Mouse (Mus musculus): Measurements from ENCODE around the gene 3425401B19Rik.

Gene 3425401B19Rik

GRCm38 (mm10) chr14:32685124-32685826, at the start of gene 3425401B19Rik:
3425401B19Rik (minus strand) TSS chr14:32685293.
- peak; percentile 20 for DNase-seq (ENCODE audit: low read depth)

GRCm38 (mm10) chr14:32732961-32733360, 47.9 kb upstream of the 3425401B19Rik start:
- DNase-seq (ENCODE audit: low read depth), result no peak

- DNase-seq (ENCODE audit: low read depth), result no peak
Measured at GRCm38 (mm10) chr14:32726864-32727263, 41.8 kb upstream of the 3425401B19Rik start.

- DNase-seq (ENCODE audit: low read depth), result no peak
Measured at GRCm38 (mm10) chr14:32721461-32721860, 36.4 kb upstream of the 3425401B19Rik start.

GRCm38 (mm10) chr14:32716763-32717439, 31.8 kb upstream of the 3425401B19Rik start:
- DNase-seq (ENCODE audit: low read depth), result no peak

- no peak for DNase-seq (ENCODE audit: low read depth)
Measured at GRCm38 (mm10) chr14:32715489-32715888, 30.4 kb upstream of the 3425401B19Rik start.

GRCm38 (mm10) chr14:32715076-32715475, 30.0 kb upstream of the 3425401B19Rik start:
- no peak for DNase-seq (ENCODE audit: low read depth)

GRCm38 (mm10) chr14:32709861-32710260, 24.8 kb upstream of the 3425401B19Rik start:
- DNase-seq (ENCODE audit: low read depth), result no peak

GRCm38 (mm10) chr14:32708756-32709155, 23.7 kb upstream of the 3425401B19Rik start:
- no peak for DNase-seq (ENCODE audit: low read depth)

GRCm38 (mm10) chr14:32707938-32708337, 22.8 kb upstream of the 3425401B19Rik start:
- no peak for DNase-seq (ENCODE audit: low read depth)

GRCm38 (mm10) chr14:32700972-32701371, 15.9 kb upstream of the 3425401B19Rik start:
- DNase-seq (ENCODE audit: low read depth), result no peak

- no peak for DNase-seq (ENCODE audit: low read depth)
Measured at GRCm38 (mm10) chr14:32698556-32698955, 13.5 kb upstream of the 3425401B19Rik start.

- DNase-seq (ENCODE audit: low read depth), result no peak
Measured at GRCm38 (mm10) chr14:32697774-32698173, 12.7 kb upstream of the 3425401B19Rik start.

GRCm38 (mm10) chr14:32696344-32696743, 11.3 kb upstream of the 3425401B19Rik start:
- DNase-seq (ENCODE audit: low read depth), result no peak

- no peak for DNase-seq (ENCODE audit: low read depth)
Measured at GRCm38 (mm10) chr14:32695906-32696305, 10.8 kb upstream of the 3425401B19Rik start.

GRCm38 (mm10) chr14:32684735-32685105, 373 bp downstream of the 3425401B19Rik start:
- DNase-seq (ENCODE audit: low read depth), result no peak

GRCm38 (mm10) chr14:32683982-32684734, 935 bp downstream of the 3425401B19Rik start:
- no peak for DNase-seq (ENCODE audit: low read depth)

GRCm38 (mm10) chr14:32683251-32683838, 1.7 kb downstream of the 3425401B19Rik start:
- DNase-seq (ENCODE audit: low read depth), result no peak

- no peak for DNase-seq (ENCODE audit: low read depth)
Measured at GRCm38 (mm10) chr14:32682536-32682935, 2.6 kb downstream of the 3425401B19Rik start.

GRCm38 (mm10) chr14:32681603-32682002, 3.5 kb downstream of the 3425401B19Rik start:
- DNase-seq (ENCODE audit: low read depth), result no peak

GRCm38 (mm10) chr14:32678565-32678964, 6.5 kb downstream of the 3425401B19Rik start:
- no peak for DNase-seq (ENCODE audit: low read depth)

GRCm38 (mm10) chr14:32673178-32673577, 11.9 kb downstream of the 3425401B19Rik start:
- no peak for DNase-seq (ENCODE audit: low read depth)

All from NIH3T3 (cell line).